13 mouse cellular contexts compared by ENCODE assay signal in the genomic region with DNA sequence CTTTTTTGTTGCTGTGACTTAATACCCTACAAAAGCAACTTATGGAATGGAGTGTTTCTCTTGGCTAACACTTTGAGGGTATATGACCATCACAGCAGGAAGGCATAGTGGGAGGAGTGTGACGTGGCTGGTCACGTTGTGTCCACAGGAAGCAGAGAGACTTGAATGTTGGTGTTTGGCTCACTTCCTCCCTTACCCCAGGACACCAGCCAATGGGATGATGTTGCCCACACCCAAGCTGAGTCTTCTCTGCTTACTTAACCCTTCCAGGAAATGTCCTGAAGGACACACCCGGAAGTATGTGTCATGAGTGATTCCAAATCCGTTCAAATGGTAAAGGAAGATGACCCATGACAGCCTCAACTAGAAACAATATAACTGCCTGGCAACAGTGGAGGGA. TPM values are rescaled to one million over a fixed set of nuclear protein-coding genes. Genes with fewer than 3 reads are reported as not detected.
"Had no signal": no experiment of that assay in that cellular context is flagged by ENCODE, and none has a peak within 500 bp of the region (broad histone marks: within the 10 kb centered on the region; RNA-seq: fewer than 3 reads in every experiment).

No protein-coding gene starts in this region.

- H3K36me3 ChIP-seq: liver, embryonic 12.5 days had no signal

- H3K4me2 ChIP-seq: liver, embryonic 12.5 days; lung, embryonic 14.5 days; midbrain, embryonic 11.5 days had no signal

- H3K27ac ChIP-seq: kidney, postnatal 0 days; liver, embryonic 12.5 days; stomach, postnatal 0 days had no signal

- H3K4me3 ChIP-seq: liver, embryonic 12.5 days had no signal

- DNase-seq: kidney, adult 8-10 months; kidney, postnatal 36 days; layer of hippocampus, adult 9-11 months; layer of hippocampus, postnatal 36 days; lung, embryonic 14.5 days; thymus, postnatal 4 days had no signal

- H3K9me3 ChIP-seq: liver, embryonic 12.5 days had no signal

- ATAC-seq: intestine, postnatal 0 days; liver, embryonic 12.5 days; midbrain, embryonic 16.5 days had no signal

- H3K9ac ChIP-seq: liver, embryonic 12.5 days; lung, embryonic 14.5 days had no signal

- H3K27me3 ChIP-seq: liver, embryonic 12.5 days had no signal

- H3K4me1 ChIP-seq: liver, embryonic 12.5 days had no signal

RNA-seq across cellular contexts. Expression of a gene that starts 4.8 kb away (rescaled TPM):
- total RNA-seq: neutrophil, adult 5-6 weeks had no signal
